Mouse (Mus musculus): ENCODE measurements around the gene Steap3. TPM values are rescaled to one million over a fixed set of nuclear protein-coding genes. Genes with fewer than 3 reads are reported as not detected.

The Steap3 gene
- total RNA-seq, 2 experiments from 2014 or later = 6.1 to 6.3 TPM

DNA sequence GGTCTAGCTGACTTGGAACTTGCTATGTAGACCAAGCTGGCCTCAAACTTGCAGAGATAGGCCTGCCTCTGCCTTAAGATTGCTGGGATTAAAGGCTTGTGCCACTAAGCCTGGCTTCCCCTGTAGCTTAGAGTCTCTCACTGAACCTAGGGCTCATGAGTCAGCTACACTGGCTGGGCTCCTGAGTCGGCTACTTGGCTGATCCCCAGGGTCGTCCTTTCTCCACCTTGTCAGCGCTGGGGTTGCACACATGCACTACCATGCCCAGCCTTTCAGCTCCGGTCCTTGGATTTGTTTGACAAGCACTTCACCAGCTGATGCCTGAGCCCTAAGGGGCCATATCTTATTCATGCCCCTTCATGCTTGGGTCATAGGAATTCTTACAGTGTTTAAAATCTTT lies 104.5 kb downstream of the Steap3 start:
- ATAC-seq (replicated peaks; ENCODE audit: low FRiP score, poor library complexity, severe bottlenecking) = no peak

DNA sequence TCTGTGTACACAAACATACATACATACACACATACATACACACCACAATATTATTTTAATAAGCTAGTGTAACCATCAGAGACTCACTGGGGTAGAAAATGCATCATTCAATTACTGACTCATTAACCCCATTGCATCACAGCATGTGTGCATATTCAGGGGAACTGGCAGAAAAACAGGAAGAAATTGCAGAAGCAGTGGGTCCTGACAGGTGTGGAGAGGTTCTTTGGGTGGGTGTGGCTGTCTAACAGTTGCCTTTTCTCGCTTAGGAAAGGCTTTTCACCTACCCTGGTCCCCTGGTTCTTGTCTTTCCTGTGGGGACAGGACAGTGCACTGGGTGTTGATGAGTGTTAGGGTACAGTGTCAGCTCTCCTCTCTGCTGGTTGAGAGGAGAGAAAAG lies 109.9 kb downstream of the Steap3 start:
- ATAC-seq (replicated peaks; ENCODE audit: low FRiP score, poor library complexity, severe bottlenecking) = no peak

DNA sequence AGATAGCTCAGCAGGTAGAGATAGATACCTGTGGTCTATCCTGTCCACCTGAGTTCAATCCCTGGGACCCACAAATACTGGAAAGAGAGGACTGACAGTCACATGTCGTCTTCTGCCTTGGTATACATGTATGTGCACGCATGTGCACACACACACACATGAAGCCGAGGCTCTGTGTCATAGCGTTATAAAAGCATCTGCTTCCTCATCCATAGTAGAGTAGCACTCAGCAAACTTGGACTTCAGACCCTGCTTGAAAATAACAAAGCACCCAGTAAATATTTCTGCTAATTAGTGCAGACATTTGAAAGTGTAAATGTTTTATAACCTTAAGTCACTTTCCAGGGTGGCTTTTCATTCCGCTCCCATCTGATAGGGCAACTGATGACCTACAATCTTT lies 111.0 kb downstream of the Steap3 start:
- no peak for ATAC-seq (replicated peaks; ENCODE audit: low FRiP score, poor library complexity, severe bottlenecking)

DNA sequence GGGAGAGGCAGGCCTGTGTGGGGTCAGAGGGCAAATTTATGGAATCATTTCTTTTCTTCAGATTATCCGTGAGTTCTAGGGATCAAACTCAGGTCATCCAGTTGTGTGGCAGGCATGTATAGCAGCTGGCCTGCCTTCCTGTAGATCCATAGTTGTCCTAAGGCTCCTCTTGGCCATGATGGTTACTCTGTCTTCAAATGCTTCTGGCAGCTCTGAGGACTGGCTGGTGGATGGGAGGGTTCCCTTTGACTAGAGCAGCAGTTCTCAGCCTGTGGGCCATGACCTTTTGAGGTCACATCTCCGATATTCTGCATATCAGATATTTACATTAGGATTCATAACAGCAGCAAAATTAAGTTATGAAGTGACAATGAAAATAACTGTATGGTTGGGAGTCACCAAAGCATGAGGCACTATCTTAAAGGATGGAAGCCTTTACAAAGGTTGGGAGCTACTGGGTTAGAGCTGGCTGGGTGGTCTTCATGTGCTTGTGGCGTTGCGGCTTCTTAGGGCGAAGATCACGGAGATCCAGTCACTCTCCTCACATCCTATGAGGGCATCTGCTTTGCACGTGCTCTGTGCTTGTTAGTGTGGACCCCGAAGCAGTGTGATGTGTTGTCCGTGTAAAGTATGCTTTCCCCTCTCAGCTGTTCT lies 113.9 kb downstream of the Steap3 start:
- no peak for ATAC-seq (replicated peaks; ENCODE audit: low FRiP score, poor library complexity, severe bottlenecking)

DNA sequence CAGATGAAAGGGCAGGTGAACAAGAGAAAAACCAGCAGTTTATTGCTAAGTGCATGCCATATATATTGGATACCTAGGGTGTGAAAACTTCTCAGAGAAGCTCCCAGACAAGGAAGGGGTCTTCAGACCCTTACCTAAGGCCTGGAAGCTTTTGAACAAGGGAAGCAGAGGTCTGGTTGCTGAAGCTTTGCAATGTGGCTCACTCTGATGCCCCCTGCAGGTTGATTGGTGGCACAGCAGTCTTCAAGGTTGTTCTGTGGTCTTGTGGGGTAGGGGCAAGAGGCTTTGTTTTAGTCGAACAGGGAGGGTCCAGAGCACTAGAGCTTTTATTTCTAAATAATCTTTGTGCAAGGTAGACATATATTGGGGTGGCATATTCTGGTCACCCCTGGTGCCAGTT lies 117.2 kb downstream of the Steap3 start:
- 0 out of 2 replicates have a peak, but pooled peaks have one; percentile 37 for ATAC-seq (replicated peaks; ENCODE audit: low FRiP score, poor library complexity, severe bottlenecking)

DNA sequence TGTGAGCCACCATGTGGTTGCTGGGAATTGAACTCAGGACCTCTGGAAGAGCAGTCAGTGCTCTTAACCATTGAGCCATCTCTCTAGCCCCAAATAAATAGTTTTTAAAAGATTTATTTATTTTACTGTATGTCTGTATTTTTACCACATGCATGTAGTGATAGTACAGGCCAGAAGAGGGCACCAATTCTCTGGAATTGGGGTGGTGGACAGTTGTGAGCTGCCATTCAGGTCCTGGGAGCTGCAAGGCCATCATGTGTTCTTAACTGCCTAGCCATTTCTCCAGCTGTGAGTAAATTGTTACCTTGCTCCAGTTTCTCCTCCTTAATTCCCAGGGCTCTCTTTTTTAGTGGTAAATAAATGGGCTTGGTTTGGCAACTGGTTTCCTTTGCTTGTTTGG lies 118.3 kb downstream of the Steap3 start:
- no peak for ATAC-seq (replicated peaks; ENCODE audit: low FRiP score, poor library complexity, severe bottlenecking)

DNA sequence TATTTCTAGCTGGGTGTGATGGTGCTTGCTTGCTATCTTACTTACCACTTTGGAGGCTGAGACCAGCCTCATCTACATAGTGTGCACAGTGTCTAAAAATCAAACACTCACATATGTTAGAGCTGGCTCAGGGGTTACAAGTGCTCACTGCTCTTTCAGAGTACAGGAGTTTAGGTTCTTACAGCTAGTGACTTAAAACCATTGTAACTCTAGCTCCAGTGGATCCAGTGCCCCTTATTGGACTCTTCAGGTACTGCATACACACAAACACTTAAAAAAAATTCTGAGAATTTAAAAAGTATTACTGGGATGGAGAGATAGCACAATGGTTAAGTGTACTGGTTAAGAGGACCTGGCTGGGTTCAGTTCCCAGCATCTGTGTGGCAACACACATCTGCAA lies 125.5 kb downstream of the Steap3 start:
- no peak for ATAC-seq (replicated peaks; ENCODE audit: low FRiP score, poor library complexity, severe bottlenecking)

DNA sequence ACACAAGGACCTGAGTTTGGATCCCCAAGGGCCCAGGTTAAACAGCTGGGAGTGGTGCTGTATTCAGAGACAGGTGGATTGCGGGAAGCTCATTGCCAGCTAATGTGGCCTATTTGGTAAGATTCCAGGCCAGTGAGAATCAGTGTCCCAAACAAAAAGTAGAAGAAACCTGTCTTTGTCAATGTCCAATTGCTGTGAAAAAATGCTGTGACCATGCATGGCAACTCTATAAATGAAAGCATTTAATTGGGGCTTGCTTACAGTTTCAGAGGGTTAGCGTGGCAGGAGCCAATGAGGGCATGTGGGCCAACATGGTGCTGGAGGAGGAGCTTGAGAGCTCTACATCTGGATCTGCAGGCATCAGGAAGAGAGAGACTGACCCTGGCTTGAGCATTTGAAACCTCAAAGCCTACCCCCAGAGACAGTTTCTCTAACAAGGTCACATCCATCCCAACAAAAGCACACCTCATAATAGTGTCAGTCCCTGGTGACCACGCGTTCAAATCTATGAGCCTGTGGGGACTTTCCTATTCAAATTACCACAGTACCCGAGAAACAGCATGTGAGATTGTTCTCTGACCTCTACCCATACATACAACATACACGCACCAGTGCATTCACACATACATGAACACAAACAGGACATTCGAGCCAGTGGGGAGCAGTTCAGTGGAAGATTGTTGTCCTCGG lies 126.8 kb downstream of the Steap3 start:
- no peak for ATAC-seq (replicated peaks; ENCODE audit: low FRiP score, poor library complexity, severe bottlenecking)

DNA sequence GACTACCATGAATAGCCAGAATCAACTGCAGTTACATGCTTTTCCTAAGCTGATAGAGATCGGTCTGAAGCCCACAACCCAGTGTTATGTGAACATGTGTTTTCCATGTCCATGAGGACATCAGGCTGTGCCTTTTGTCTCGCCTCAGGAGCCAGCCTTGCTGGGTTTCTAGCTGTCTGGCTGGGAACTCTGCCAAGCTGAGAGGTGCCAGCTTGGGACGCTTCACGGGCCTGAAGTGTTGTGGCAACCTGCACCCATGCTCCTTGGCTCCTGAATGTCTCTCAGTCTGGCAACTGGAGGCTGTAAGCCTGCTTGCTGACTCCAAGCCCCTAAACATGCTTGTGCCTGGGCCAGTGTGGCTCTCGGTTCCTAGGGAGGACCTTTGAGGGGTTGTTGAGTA lies 130.0 kb downstream of the Steap3 start:
- ATAC-seq (replicated peaks; ENCODE audit: low FRiP score, poor library complexity, severe bottlenecking) = no peak

Other genes with a start within 250 kb of the Steap3 start
- gene Tmem37, start 198.6 kb downstream of the Steap3 start, total RNA-seq (2015; ENCODE audit: low replicate concordance) = 1.5 TPM in 1 of 2 replicates, not detected in the other
- not detected in 2 replicates for gene Tmem37, start 198.6 kb downstream of the Steap3 start, total RNA-seq (2017; ENCODE audit: low replicate concordance)
- 59.9 and 82.1 TPM in 2 replicates for gene Dbi, start 151.6 kb downstream of the Steap3 start, total RNA-seq (2015; ENCODE audit: low replicate concordance)
- gene Dbi, start 151.6 kb downstream of the Steap3 start, total RNA-seq (2017; ENCODE audit: low replicate concordance) = 73.0 and 77.2 TPM in 2 replicates
- gene 3110009E18Rik, start 151.5 kb downstream of the Steap3 start, total RNA-seq (2015; ENCODE audit: low replicate concordance) = 6.5 and 8.2 TPM in 2 replicates
- gene 3110009E18Rik, start 151.5 kb downstream of the Steap3 start, total RNA-seq (2017; ENCODE audit: low replicate concordance) = not detected in 2 replicates
- gene C1ql2, start 67.9 kb upstream of the Steap3 start, total RNA-seq (2015; ENCODE audit: low replicate concordance) = not detected in 2 replicates
- not detected in 2 replicates for gene C1ql2, start 67.9 kb upstream of the Steap3 start, total RNA-seq (2017; ENCODE audit: low replicate concordance)
- gene Marco, start 232.3 kb upstream of the Steap3 start, total RNA-seq (2015; ENCODE audit: low replicate concordance) = 0.77 TPM in 1 of 2 replicates, not detected in the other
- gene Marco, start 232.3 kb upstream of the Steap3 start, total RNA-seq (2017; ENCODE audit: low replicate concordance) = 1.0 and 1.4 TPM in 2 replicates